Mouse (Mus musculus) testis, postnatal 14 days (tissue): ENCODE data around the gene Dscam.

Experiments
- DNase-seq: peaks from one replicate; pipeline ENCODE4 v3.0.0; 2021; ENCODE audit warnings: low spot score

Gene Dscam

GRCm38 (mm10) chr16:96758381-96758780 lies 412.2 kb downstream of the Dscam start:
- no peak for DNase-seq

GRCm38 (mm10) chr16:96757588-96758313 lies 412.8 kb downstream of the Dscam start:
- no peak for DNase-seq

GRCm38 (mm10) chr16:96756994-96757393 lies 413.6 kb downstream of the Dscam start:
- DNase-seq = no peak

GRCm38 (mm10) chr16:96754971-96755504 lies 415.5 kb downstream of the Dscam start:
- no peak for DNase-seq

GRCm38 (mm10) chr16:96754381-96754780 lies 416.2 kb downstream of the Dscam start:
- no peak for DNase-seq

- DNase-seq = no peak
Observed at GRCm38 (mm10) chr16:96753781-96754173, 416.8 kb downstream of the Dscam start.

GRCm38 (mm10) chr16:96753164-96753780 lies 417.3 kb downstream of the Dscam start:
- no peak for DNase-seq

- no peak for DNase-seq
Observed at GRCm38 (mm10) chr16:96742475-96743255, 427.9 kb downstream of the Dscam start.

- DNase-seq = no peak
Observed at GRCm38 (mm10) chr16:96741336-96741735, 429.2 kb downstream of the Dscam start.

- no peak for DNase-seq
Observed at GRCm38 (mm10) chr16:96740073-96741055, 430.2 kb downstream of the Dscam start.

- no peak for DNase-seq
Observed at GRCm38 (mm10) chr16:96736501-96736900, 434.1 kb downstream of the Dscam start.

- no peak for DNase-seq
Observed at GRCm38 (mm10) chr16:96730881-96731280, 439.7 kb downstream of the Dscam start.

- no peak for DNase-seq
Observed at GRCm38 (mm10) chr16:96727836-96728774, 442.4 kb downstream of the Dscam start.

- no peak for DNase-seq
Observed at GRCm38 (mm10) chr16:96725071-96725724, 445.4 kb downstream of the Dscam start.

- no peak for DNase-seq
Observed at GRCm38 (mm10) chr16:96724591-96724990, 446.0 kb downstream of the Dscam start.

GRCm38 (mm10) chr16:96724123-96724522 lies 446.4 kb downstream of the Dscam start:
- DNase-seq = no peak

GRCm38 (mm10) chr16:96723066-96723669 lies 447.4 kb downstream of the Dscam start:
- no peak for DNase-seq

GRCm38 (mm10) chr16:96722135-96722534 lies 448.4 kb downstream of the Dscam start:
- no peak for DNase-seq

GRCm38 (mm10) chr16:96721241-96721640 lies 449.3 kb downstream of the Dscam start:
- no peak for DNase-seq
